ENCODE assay signal across 8 mouse cellular contexts in the genomic region with DNA sequence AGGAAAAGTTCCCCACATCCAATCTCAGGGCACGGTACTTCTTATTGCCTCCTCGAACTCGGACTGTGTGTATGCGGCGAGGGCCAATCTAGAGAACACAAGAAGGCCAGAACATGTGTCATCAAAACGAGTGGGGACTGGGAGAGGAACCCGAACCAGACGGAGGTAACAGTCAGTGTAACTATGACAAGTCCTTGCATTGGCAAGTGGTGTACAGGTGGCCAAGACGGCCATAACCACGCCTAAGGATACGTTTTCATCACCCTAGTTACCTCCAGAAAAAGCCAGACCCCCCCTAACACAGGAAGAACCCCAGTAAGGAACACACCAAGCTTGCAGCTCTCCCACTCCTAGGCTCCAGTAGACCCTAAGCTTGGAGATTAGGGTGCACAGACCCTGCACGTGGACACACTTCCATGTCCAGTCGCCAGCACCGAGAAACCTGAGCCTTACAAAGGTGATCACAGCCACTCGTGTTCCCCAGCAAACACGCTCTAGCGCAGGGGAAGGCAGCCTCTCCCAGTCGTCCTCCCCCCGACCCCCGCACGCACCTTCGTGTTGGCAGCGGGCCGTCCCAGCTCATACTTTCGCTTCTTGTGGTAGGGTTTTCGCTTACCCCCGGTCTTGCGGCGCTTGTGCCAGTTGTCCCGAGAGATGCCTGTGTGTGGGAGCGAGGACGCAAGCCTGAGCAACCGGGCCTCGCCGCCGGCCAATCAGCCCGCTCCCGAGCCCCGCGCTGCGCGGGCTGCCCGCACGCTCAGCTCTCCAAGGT. TPM values are rescaled to one million over a fixed set of nuclear protein-coding genes. Genes with fewer than 3 reads are reported as not detected.
DNase-seq lines count a peak whose midpoint lies in the region; ATAC-seq and TF ChIP-seq lines count a peak whose summit lies in the region.

No protein-coding gene starts in this region.

- WGBS in embryonic facial prominence, embryonic 11.5 days = 2% methylated on average over 44 of the region's 44 CpGs
- under 1% methylated on average over 44 of the region's 44 CpGs for WGBS in intestine, embryonic 15.5 days
- WGBS in midbrain, postnatal 0 days = 3% methylated on average over 42 of the region's 44 CpGs

- H3K9ac ChIP-seq in embryonic facial prominence, embryonic 11.5 days (replicated peaks; ENCODE audit: low read length) = peak overlapping the region; percentile 99
- H3K9ac ChIP-seq in intestine, embryonic 15.5 days = peak overlapping the region; percentile 92
- H3K9ac ChIP-seq in midbrain, postnatal 0 days (replicated peaks; ENCODE audit: low read length, poor library complexity, severe bottlenecking) = peak overlapping the region; percentile 95

- peak; percentile 8 to 20 for DNase-seq in cerebellum, postnatal 10 days
- peak; percentile 21 for DNase-seq in 3134 (ENCODE audit: extremely low read depth, insufficient read length, low spot score)
- no peak for DNase-seq in embryonic facial prominence, embryonic 11.5 days (ENCODE audit: low spot score)
- no peak for DNase-seq in midbrain, postnatal 0 days (ENCODE audit: low spot score)
- DNase-seq in left cerebral cortex, postnatal 36 days (ENCODE audit: low spot score in 2 of 2) = no peak
- no peak for DNase-seq in B cell, adult 2 months

- peaks cover 24% of the 10 kb centered on the region for H3K36me3 ChIP-seq in embryonic facial prominence, embryonic 11.5 days (replicated peaks; ENCODE audit: control insufficient read depth, insufficient read depth, low read depth, low read length)
- H3K36me3 ChIP-seq in intestine, embryonic 15.5 days = peaks cover 38% of the 10 kb centered on the region
- peaks cover 28% of the 10 kb centered on the region for H3K36me3 ChIP-seq in midbrain, postnatal 0 days (ENCODE audit: insufficient read depth, low read length)

- TF ChIP-seq CTCF in midbrain, postnatal 0 days (IDR thresholded peaks at IDR 0.05) = no peak

- no peak; the same call in 1 of the 2 replicates for ATAC-seq in cerebellum, adult (ENCODE audit: insufficient number of reproducible peaks, low FRiP score, low TSS enrichment)
- ATAC-seq in embryonic facial prominence, embryonic 11.5 days (replicated peaks; ENCODE audit: insufficient number of reproducible peaks, low FRiP score, low TSS enrichment, low read depth) = no peak
- peak; percentile 9; the same call in 1 of the 2 replicates for ATAC-seq in intestine, embryonic 15.5 days
- ATAC-seq in midbrain, postnatal 0 days (ENCODE audit: low FRiP score) = peak; percentile 71; the same call in 1 of the 2 replicates

- H3K27ac ChIP-seq in embryonic facial prominence, embryonic 11.5 days (replicated peaks; ENCODE audit: low read depth, low read length) = peak overlapping the region; percentile 94
- H3K27ac ChIP-seq in intestine, embryonic 15.5 days = peak overlapping the region; percentile 84
- H3K27ac ChIP-seq in midbrain, postnatal 0 days (ENCODE audit: low read depth, low read length) = peak overlapping the region; percentile 94

- H3K4me2 ChIP-seq in embryonic facial prominence, embryonic 11.5 days (ENCODE audit: low read depth, low read length) = peak overlapping the region; percentile 86
- peak overlapping the region; percentile 73 for H3K4me2 ChIP-seq in intestine, embryonic 15.5 days (replicated peaks)
- peak overlapping the region; percentile 88 for H3K4me2 ChIP-seq in midbrain, postnatal 0 days (ENCODE audit: low read depth, low read length, poor library complexity, severe bottlenecking)

- peak overlapping the region; percentile 98 for H3K4me3 ChIP-seq in embryonic facial prominence, embryonic 11.5 days (ENCODE audit: low read depth, low read length)
- H3K4me3 ChIP-seq in intestine, embryonic 15.5 days (replicated peaks) = peak overlapping the region; percentile 61
- H3K4me3 ChIP-seq in midbrain, postnatal 0 days (ENCODE audit: low read depth, low read length) = peak overlapping the region; percentile 89

- no peaks in the 10 kb centered on the region for H3K9me3 ChIP-seq in embryonic facial prominence, embryonic 11.5 days (replicated peaks; ENCODE audit: control insufficient read depth, low read length)
- no peaks in the 10 kb centered on the region for H3K9me3 ChIP-seq in intestine, embryonic 15.5 days
- H3K9me3 ChIP-seq in midbrain, postnatal 0 days (ENCODE audit: low read length) = no peaks in the 10 kb centered on the region

- H3K27me3 ChIP-seq in embryonic facial prominence, embryonic 11.5 days (ENCODE audit: control insufficient read depth, insufficient read depth, low read length) = no peaks in the 10 kb centered on the region
- no peaks in the 10 kb centered on the region for H3K27me3 ChIP-seq in intestine, embryonic 15.5 days (replicated peaks)
- H3K27me3 ChIP-seq in midbrain, postnatal 0 days (ENCODE audit: insufficient read depth, low read length) = no peaks in the 10 kb centered on the region

- no peaks in the 10 kb centered on the region; the same call in 1 of the 2 replicates for H3K4me1 ChIP-seq in embryonic facial prominence, embryonic 11.5 days (ENCODE audit: control insufficient read depth, insufficient read depth, low read length)
- H3K4me1 ChIP-seq in intestine, embryonic 15.5 days (replicated peaks) = peaks cover 12% of the 10 kb centered on the region
- H3K4me1 ChIP-seq in midbrain, postnatal 0 days (ENCODE audit: insufficient read depth, low read length) = no peaks in the 10 kb centered on the region

- intact Hi-C loops in left cerebral cortex, postnatal 36 days (cut with DNase I) = no loop called here

RNA-seq across cellular contexts. Expression of a gene that starts 0.8 kb away (rescaled TPM):
- polyA plus RNA-seq in embryonic facial prominence, embryonic 11.5 days (2014; fragmentation: Nextera tagmentation; extraction: Ambion mirVana) = 963 and 976 TPM in 2 replicates
- polyA plus RNA-seq in intestine, embryonic 15.5 days (2015; fragmentation: Nextera tagmentation; extraction: Ambion mirVana) = 1,027 and 1,033 TPM in 2 replicates
- 439 and 604 TPM in 2 replicates for total RNA-seq in midbrain, postnatal 0 days (2014; rRNA removed)
- 475 and 493 TPM in 2 replicates for polyA plus RNA-seq in midbrain, postnatal 0 days (2015; fragmentation: Nextera tagmentation; extraction: Ambion mirVana)
- total RNA-seq in left cerebral cortex, postnatal 36 days (2021) = 100 to 1,000 TPM; 465 to 510 TPM

RNA-seq across cellular contexts. Expression of a gene that starts 21.4 kb away (rescaled TPM):
- 4.9 and 7.2 TPM in 2 replicates for polyA plus RNA-seq in embryonic facial prominence, embryonic 11.5 days (2014; fragmentation: Nextera tagmentation; extraction: Ambion mirVana)
- 3.6 and 3.7 TPM in 2 replicates for polyA plus RNA-seq in intestine, embryonic 15.5 days (2015; fragmentation: Nextera tagmentation; extraction: Ambion mirVana)
- 20.8 and 28.2 TPM in 2 replicates for total RNA-seq in midbrain, postnatal 0 days (2014; rRNA removed)
- 26.6 and 26.8 TPM in 2 replicates for polyA plus RNA-seq in midbrain, postnatal 0 days (2015; fragmentation: Nextera tagmentation; extraction: Ambion mirVana)
- total RNA-seq in left cerebral cortex, postnatal 36 days (2021) = 10 to 100 TPM; 12.0 to 13.9 TPM

RNA-seq across cellular contexts. Expression of a gene that starts 27.2 kb away (rescaled TPM):
- 111 and 137 TPM in 2 replicates for polyA plus RNA-seq in embryonic facial prominence, embryonic 11.5 days (2014; fragmentation: Nextera tagmentation; extraction: Ambion mirVana)
- polyA plus RNA-seq in intestine, embryonic 15.5 days (2015; fragmentation: Nextera tagmentation; extraction: Ambion mirVana) = 37.7 and 48.7 TPM in 2 replicates
- total RNA-seq in midbrain, postnatal 0 days (2014; rRNA removed) = 2.9 and 9.8 TPM in 2 replicates
- 2.3 and 3.3 TPM in 2 replicates for polyA plus RNA-seq in midbrain, postnatal 0 days (2015; fragmentation: Nextera tagmentation; extraction: Ambion mirVana)
- under 1 TPM in 1 of 2 experiments, not detected in 1; 0.54 TPM for total RNA-seq in left cerebral cortex, postnatal 36 days (2021)

RNA-seq across cellular contexts. Expression of a gene that starts 28.6 kb away (rescaled TPM):
- not detected in 2 replicates for polyA plus RNA-seq in embryonic facial prominence, embryonic 11.5 days (2014; fragmentation: Nextera tagmentation; extraction: Ambion mirVana)
- polyA plus RNA-seq in intestine, embryonic 15.5 days (2015; fragmentation: Nextera tagmentation; extraction: Ambion mirVana) = not detected in 2 replicates
- total RNA-seq in midbrain, postnatal 0 days (2014; rRNA removed) = 1.3 and 5.8 TPM in 2 replicates
- polyA plus RNA-seq in midbrain, postnatal 0 days (2015; fragmentation: Nextera tagmentation; extraction: Ambion mirVana) = 1.2 TPM in 2 replicates
- total RNA-seq in left cerebral cortex, postnatal 36 days (2021) = not detected

RNA-seq across cellular contexts. Expression of a gene that starts 29.7 kb away (rescaled TPM):
- polyA plus RNA-seq in embryonic facial prominence, embryonic 11.5 days (2014; fragmentation: Nextera tagmentation; extraction: Ambion mirVana) = 1.8 and 2.8 TPM in 2 replicates
- 6.0 and 7.6 TPM in 2 replicates for polyA plus RNA-seq in intestine, embryonic 15.5 days (2015; fragmentation: Nextera tagmentation; extraction: Ambion mirVana)
- total RNA-seq in midbrain, postnatal 0 days (2014; rRNA removed) = 7.3 and 8.2 TPM in 2 replicates
- 3.8 and 4.2 TPM in 2 replicates for polyA plus RNA-seq in midbrain, postnatal 0 days (2015; fragmentation: Nextera tagmentation; extraction: Ambion mirVana)
- 10 to 100 TPM; 12.2 to 12.5 TPM for total RNA-seq in left cerebral cortex, postnatal 36 days (2021)

Comparison
In these comparisons a context has a peak if more than half of its experiments do, and no peak if none do; other contexts are left out.
1. DNase-seq: peak in cerebellum, postnatal 10 days (2 of 2) and 3134 (single experiment); none in embryonic facial prominence, embryonic 11.5 days (single experiment), midbrain, postnatal 0 days (single experiment), left cerebral cortex, postnatal 36 days (0 of 2) and B cell, adult 2 months (0 of 2).
2. ATAC-seq: peak in intestine, embryonic 15.5 days (single experiment) and midbrain, postnatal 0 days (single experiment); none in cerebellum, adult (single experiment) and embryonic facial prominence, embryonic 11.5 days (single experiment).
3. Peak in every context shown above with its lines, with median percentiles within 50 percentile points of each other: H3K27ac ChIP-seq, H3K4me2 ChIP-seq, H3K4me3 ChIP-seq and H3K9ac ChIP-seq.